Mouse (Mus musculus): ENCODE data around the gene Ptprt.

- no peak for TF ChIP-seq POLR2A (IDR thresholded peaks at IDR 0.05; ENCODE audit: borderline replicate concordance, low read depth, low read length)
- TF ChIP-seq CTCF (IDR thresholded peaks at IDR 0.05; ENCODE audit: low read depth, low read length): no peak
Measured at GRCm38 (mm10) chr2:161941991-161942390, 719.0 kb downstream of the Ptprt start.
